Mouse (Mus musculus) ovary, postnatal 14 days (tissue): ENCODE measurements at regions not wholly inside any gene's neighbourhood (a gene's known extent, or its start where the extent isn't known, plus 50 kb on each side); places are given as distances from the start of the nearest gene placed in this dataset.

Experiments
- DNase-seq: peaks from one replicate; pipeline ENCODE4 v3.0.0; 2022; ENCODE audit warnings: low spot score

DNA sequence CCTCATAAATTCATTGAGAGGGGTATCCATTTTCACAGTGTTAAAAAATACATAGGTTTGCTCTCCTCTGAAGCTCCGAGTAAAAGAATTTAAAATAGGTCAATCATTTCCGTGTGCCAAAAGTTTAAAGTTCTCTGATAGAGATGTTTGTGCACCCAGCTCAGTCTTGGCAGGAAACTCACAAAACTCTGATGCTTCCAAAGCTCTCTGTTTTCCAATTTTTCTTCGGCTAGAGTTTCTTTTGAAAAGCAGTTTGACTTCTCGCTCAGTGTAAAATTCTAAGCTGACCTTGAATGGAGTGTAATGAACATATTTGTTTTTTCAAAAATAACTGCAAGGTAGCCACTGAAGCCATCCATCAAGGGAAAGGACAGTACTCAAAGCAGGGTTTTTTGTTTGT is 215.9 kb upstream of the Pgrmc2 start:
- no peak for DNase-seq

DNA sequence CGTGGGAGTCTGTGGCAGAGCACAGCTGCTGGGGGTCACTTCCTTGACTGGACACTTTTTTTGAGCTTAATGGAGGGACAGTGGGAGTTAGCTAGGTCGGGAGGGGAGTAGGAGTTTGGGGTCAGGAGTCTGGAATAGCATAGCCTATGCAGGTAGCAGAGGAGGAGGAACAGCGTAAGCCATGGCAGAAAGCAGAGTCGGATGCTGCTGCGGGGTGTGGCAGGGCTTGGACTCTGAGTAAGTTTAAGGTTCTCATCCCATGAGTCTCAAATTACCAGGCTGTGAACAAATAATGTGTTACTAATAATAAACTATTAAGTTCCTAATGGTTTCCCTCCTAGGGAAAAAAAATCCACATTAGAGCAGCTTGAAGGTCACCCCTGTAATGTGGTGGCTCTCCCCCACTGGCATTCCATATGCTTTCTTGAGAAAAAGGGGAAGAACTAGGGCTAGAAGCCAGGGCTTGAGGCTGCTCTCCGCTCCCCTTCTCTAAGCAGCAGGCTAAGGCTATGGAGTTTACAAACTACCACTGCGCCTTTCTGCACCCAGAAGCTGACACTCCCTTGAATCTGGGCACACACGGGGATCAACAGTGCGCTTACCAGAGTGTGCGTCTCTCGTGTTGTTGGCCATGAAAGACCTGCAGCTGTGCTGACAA is 213.4 kb upstream of the Pgrmc2 start:
- no peak for DNase-seq

DNA sequence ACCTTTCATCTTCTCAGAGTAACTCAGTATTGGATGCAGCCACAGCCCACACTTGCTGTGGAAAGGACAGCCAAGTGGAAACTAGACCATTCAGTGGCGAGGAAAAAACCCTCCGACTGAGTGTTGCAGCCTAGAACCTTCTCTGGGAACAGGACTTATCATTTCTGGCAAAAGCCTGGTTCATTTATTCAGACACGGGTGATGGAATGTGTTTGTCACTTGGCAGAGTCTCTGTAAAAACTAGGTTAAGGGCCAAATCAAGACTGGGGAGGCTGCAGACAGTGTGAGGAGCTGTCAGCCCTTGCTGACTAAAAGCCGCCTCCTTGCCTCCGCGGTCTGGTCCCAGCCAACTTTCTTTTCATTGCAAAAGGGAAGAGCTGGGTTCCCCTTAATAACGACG is 212.3 kb upstream of the Pgrmc2 start:
- DNase-seq = no peak

DNA sequence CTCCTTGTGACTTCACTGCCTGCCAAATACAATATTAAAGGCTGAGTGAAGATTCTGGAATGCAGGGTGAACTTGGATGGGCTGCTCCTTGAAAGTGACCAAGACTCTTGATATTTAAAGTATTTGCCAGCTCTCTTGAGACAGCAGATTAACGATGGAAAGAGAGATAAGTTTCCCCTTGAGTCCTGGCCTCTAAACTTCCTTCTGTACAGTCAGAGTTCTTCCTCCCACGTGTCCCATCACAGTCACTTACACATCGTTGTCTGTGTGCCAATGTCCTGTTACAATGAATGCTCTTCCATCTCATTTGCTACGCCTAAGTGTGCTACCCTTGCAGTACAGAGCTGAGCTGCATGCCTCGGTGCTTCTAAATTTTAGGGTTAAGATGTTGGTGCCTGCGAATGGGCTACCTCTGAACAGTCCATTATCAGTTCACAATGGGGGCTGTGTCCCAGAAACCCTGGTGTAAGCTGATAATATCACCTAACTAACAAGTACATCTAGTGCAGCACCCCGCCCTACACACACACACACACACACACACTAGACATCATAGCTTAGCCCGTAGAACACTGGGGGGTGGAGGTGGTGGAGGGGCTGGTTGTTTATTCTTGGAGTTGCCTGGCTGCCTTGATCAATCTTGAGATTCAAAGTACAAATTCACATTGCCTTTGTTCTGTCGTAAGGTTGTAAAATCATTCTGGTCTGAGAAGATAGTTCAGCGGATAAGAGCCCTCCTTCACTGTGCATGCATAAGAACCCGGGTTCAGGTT is 207.9 kb upstream of the Pgrmc2 start:
- DNase-seq = no peak

DNA sequence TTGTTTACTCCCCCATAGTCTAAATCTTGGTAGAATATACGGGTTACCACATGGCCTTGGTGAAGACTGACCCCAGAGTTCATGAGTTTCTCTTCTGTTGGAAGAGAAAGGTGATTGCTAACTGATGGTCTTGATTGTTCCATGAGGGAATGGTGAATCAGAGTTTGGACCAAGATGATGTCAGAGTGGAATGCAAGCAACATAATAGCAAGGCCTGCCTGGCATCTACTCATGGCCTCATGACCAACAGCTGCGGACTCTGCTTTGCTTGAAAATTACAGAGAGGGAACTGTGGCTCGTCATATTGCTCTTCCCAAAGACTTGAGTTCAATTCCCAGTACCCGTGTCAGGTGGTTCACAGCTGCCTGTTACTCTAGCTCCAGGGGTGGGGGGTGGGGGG is 205.9 kb upstream of the Pgrmc2 start:
- no peak for DNase-seq

DNA sequence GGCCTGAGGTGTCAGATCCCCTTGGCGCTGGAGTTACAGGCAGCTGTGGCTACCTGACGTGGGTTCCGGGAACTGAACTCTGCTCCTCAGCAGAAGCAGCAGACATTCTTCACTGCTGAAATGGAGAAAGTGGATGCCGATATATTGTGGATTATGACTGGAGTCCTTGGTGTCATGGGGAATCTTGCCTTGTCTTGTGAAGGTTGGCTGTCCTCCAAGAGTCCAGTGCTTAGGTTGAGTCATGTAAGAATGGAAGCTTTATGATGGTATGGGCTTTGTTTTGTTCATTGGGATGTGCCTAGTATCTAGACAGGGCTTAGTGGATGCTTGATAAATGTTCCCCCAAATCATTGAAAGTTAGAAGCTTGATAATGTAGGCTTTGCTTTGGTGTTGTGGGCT is 205.2 kb upstream of the Pgrmc2 start:
- DNase-seq = no peak

DNA sequence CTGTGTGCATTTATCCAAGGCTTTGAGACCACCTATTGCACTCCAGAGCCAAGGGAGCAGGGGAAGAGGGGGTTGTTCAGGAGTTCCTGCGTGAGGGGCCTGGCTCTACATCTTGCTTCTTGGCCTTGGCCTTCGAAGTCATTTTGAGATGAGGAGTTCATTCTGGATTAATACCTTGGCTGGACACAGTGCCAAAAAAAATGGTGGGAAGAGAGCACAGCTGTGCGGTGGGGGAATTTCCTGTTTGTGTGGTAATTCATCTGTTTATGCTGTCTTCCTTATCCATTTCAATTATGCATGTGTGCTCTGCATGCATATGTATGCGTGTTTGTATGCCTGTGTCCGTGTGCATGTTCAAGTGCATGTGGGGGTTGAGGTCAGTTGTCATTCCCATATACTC is 202.5 kb upstream of the Pgrmc2 start:
- DNase-seq = no peak

DNA sequence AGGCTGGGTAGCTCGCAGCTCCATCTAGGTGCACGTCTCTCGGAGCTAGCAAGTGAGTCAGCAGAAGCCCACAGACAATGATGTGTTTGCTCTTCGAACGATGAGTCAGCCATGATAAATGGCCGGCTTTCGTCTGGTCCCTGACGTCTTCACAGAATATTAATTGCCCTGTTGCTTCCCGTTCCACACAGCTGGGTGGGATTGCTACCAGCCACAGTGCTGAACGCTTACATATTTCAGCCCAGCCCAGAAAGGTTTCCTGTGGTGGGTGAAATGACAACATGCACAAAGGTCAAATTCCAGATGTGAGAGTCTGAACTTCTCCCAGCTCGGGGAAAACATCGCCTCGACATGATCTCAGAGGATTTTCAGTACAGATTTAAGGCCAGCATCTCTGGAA is 202.1 kb upstream of the Pgrmc2 start:
- DNase-seq = peak; percentile 22

DNA sequence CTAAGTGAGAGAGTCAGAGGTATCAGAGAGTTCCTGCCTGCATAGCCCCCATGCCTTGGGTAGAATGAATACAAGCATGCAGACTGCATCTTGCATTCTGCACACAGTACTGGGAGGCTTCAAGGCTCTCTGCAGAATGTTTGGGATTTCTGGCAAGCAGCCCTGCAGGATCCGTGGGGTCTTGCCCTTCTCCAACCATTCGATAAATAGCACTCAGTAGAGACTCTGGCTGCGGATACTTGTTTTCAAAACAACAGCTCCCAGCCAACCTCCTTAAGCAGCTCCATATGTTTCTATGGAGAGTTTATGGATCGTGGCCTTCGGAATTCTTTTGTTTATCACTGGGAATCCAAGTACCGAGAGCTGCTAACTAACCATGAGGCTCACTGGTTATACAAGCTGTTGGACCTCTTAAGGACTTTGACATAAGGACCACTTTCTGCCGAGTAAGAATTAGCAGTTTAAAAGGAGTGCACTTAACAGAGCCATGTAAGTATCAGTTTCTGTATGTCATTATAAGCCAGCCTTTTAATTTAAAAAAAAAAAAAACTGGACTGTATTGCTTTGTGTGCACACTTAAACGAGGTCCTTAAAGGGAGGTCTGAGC is 199.7 kb upstream of the Pgrmc2 start:
- DNase-seq = peak; percentile 25

DNA sequence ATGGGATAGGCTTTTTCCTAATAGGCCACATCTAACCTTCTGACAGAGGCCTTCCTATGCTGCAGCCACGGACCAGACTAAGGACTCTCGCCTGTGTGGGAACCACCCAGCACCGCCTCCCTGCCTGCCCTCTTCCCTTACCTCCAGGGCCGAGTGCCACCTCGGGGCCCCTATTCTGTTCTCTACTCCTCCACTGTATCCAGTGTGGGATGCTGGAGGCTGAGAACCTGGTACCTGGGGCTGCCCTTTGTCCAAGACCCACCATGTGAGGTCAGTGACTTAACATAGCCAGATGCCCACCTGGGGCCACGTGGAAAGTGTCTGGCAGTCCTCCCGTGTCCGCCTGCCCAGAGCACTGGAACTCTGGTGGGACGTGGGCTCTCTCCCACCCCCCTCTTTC is 193.2 kb upstream of the Pgrmc2 start:
- no peak for DNase-seq

DNA sequence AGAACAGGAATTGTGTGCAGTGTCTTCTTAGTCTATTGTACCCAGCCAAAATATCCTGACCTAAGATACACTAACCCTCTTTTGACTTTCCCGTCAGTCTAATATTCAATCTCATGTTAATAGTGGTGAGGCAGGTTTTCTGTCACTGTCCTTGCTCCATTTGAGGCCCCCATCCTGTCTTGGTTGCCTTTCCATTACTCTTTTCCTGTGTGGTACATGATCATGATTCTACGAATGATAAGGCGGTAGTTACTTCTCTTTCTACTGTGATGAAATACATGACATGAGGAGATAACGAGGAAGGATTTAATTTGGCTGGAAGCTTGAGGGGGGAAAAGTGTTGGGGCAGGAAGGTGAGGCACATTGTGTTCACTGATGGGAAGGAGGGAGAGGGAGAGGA is 185.7 kb upstream of the Pgrmc2 start:
- no peak for DNase-seq

DNA sequence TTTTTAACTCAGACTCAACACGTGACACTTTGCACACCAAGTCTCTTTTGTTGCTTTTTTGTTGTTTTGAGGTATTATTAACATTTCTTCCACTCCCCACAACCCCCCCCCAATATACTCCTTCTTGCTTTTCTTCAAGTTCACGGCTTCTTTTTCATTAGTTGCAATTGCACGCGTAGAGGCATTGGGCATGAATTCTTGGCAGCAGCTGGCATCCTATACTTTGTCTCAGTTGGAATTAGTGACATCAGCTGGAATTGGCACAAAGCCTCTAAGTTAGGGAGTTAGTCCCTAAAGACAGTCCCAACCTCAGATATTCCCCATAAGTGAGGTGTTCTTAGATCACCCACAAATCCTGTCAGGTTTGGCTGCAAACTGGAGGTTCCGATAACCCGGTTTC is 183.4 kb upstream of the Pgrmc2 start:
- DNase-seq = no peak

DNA sequence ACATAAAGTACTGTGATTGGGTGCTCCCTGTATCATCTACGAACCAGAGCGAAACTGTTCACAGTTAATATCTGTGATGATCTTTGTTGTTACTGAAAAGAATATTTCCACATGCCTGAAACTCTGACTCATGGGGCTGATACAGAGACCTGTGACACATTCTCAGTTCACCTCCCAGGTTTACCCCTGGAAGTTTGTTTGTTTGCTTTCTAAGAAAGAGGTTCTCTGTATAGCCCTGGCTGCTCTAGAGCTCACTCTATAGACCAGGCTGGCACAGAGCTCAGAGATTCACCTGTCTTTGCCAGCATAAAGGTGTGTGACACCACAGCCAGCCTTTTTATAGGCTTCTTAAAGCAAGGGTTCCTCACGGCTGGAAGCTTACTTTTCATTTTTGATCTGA is 182.6 kb upstream of the Pgrmc2 start:
- DNase-seq = no peak

DNA sequence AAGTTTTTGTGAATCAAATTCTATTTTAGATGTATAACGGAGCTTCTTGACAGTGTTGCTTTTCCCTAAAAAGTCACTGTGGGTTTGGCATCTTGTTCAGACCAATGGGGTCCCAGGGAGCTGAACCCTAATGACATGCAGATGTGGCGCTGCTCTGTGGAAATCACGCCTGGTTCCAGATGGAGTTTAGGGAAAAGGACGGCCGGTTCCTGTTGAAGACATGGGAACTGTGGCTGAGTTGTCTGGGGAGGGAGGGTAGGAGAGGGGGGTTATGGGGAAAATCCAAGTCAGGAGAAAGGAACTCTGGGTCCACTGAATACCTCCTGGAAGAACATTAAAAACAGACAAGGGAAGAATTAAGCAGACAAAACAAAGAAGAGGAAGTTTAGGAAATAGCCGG is 175.4 kb upstream of the Pgrmc2 start:
- no peak for DNase-seq

DNA sequence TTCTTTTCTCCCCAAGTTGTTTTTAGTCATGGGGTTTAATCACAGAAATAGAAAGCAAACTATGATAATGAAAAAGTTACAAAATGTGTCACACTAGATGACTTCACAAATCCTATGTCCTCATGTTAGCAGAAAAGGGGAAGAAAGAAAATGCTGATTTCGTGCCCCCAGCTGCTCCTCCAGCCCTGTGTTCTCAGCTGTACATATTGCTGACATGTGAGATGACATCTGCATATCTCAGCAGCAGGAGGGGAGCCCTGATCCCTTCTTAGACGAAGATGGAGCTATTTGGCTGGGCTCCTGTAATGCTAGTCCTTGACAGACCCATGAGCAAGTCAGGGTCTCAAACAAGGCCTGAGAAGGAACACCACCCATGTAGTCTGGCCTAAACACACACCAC is 162.1 kb upstream of the Pgrmc2 start:
- DNase-seq = no peak

DNA sequence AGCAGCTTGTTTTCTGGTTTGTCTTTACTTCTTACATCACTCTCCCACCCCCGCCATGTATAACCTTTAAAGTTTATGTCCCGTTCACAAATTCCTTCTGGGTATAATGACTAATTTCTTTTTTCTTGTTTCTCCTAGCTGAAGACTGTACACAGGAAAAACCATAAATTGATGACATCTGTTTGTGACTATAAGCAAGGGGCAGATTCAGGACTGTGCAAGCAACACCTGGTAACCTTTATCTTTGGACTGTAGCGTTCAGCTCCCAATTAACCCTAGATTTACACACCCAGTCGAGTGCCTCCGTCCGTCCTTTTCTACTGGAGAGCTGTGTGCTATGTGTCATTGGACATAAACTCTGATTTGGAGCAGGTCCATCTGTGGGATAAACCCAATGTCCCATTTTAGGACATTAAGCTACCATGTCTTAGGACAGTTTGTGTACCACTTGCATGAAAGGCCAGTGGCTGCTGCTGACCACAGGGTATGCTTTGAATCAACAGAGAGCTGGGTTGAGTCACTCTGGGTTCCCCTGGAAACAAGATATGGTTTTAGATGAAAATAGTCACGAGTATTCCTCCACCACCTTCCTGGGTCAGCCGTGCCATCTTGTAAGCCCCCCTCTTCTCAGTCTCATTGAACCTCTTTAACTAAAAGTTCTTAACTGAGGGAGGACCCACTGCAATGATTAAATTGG is 159.2 kb upstream of the Pgrmc2 start:
- DNase-seq = no peak

DNA sequence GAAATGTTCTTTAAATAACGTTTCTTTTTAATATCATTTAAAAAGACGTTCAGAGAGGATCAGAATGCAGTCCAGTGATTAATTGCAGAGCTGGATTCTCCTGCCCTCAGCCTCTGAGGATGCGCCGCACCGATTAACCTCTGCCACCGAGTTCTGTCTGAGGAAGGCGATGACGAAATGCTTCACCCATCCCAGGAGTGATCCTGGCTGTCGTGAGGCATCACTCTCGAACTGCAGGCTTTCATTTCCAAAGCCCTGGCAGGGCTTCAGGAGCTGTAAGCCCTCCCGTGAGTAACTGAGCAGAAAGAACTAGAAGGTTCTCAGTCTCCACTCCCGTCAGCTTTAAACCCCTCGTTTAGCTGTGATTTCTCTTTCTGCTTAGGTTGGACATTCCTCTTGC is 157.0 kb upstream of the Pgrmc2 start:
- no peak for DNase-seq

DNA sequence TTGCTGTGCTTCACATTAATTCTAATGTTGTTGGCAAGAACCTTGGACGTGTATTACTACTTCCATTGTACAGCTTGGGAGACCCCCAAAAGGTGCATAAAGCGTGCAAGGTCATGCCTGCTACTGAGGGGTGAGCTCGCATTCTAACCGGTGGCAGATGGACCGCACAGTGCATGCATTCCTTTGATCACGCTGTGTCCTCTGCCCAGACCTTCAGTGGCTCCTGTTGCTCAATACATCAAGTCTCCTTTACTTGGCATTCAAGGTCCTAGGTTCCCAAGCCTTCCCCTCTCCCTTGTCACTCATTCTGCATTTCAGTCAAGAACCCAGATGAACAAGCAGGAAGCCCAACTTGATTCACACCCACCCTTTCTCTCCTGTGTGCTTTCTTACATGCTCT is 156.4 kb upstream of the Pgrmc2 start:
- DNase-seq = no peak

DNA sequence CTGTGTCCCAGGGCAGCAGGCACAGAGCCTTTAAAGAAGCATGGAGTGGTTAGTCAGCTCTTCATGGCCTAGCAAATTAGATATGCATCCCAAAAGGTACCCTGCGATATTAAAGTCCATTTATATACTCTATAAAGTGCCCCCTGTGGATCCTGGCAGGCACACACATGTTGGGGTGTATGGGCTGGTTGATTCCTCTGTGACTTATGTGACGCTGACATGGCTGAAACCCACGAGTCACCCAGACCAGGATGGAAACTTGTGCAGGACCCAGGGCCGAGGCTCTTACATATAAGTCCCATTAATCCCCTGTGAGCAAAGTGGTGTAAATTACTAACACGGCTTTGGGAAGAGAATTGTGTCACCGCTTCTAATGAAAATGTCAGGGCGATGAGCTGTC is 155.2 kb upstream of the Pgrmc2 start:
- DNase-seq = no peak

DNA sequence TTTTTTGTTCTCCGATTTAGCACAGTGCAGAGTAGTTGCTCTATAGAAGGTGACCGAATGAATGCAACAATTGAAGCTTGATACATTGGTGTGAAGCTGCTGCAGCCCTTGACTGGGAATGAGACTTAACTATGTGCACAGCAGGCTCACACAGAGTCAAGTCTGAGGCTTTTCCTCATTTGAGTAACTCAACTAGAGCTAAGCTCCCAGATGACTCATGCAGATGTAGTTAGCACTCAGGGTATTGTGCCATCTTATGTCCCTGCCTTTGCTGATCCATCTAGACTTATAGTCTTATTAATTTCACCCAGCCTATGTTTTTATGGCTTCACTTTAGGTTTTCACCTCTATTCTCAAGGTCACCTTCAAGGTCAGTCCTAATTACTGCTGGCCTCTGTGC is 152.8 kb upstream of the Pgrmc2 start:
- DNase-seq = no peak

DNA sequence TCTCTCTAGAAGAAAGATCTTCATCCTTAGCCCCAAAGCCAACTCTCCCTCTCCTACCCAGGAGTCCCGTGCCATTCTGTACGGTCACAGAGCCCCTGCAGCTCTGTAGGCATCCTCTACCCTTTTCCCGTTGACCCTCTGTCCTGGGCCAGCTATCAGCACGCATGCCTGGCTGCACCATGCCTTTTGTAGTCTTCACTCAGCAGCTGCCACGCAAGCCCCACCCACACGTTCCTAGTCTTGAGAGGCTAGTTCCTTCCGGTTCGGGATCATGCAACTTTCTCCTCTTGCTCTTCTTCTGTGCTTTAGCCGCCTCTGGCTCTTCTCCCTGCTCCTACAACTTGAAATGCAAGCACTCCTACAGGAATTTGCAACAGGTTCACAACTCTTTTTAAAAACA is 152.1 kb upstream of the Pgrmc2 start:
- no peak for DNase-seq

DNA sequence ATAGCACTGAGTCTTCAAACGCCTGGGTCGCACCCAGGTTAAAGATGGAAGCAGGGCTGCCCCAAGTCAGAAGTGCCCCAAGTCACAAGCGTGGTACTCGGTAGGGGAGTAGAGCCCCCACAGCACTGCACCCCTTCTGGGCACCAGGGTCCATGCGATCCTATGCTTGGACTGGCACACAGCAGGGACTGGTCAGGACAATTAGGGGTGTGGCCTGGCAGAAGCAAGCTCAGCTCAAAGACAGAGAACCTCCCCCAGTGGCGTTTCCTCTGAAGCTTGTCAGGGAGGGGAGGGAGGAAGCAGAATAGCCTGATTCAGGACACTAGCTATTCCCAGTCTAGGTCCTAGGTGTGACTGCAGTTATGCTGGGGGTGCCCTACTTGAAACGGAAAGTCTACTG is 151.3 kb upstream of the Pgrmc2 start:
- no peak for DNase-seq

DNA sequence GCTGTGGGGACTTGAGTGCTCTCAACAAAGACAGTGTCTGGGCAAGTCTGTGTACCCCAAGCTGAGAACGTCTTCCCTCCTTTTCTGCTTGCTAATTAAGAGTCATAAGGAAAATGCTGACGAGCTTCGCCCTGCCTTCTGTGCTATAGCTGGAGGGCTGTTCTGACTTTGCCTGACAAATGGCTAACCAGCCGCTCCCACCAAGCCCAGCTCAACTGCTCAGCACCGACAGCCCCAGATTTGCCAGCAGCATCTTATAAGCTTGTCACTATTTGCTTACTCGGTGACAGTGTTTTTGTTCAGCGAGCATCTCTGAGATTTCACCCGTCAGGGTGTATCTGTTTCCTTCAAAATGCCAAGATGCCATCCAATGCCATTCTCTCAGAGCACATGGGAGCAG is 150.6 kb upstream of the Pgrmc2 start:
- no peak for DNase-seq
